Mouse (Mus musculus): Measurements from ENCODE around the gene Sumo1. TPM values are rescaled to one million over a fixed set of nuclear protein-coding genes. Genes with fewer than 3 reads are reported as not detected.

The Sumo1 gene
- polyA plus RNA-seq, 1 experiment from 2014 or later, result 354 TPM

GRCm38 (mm10) chr1:59608920-59609319 lies 61.7 kb downstream of the Sumo1 start:
- DNase-seq (ENCODE audit: low spot score), result no peak
- no peaks in the 10 kb centered on the region for H3K27me3 ChIP-seq (replicated peaks; ENCODE audit: control insufficient read depth, insufficient read depth, low read length)
- no peak for ATAC-seq (ENCODE audit: low read depth)
- H3K27ac ChIP-seq (replicated peaks; ENCODE audit: low read depth, low read length), result no peak overlapping the region
- no peak overlapping the region for H3K4me3 ChIP-seq (ENCODE audit: low read depth, low read length)
- no peaks in the 10 kb centered on the region for H3K36me3 ChIP-seq (ENCODE audit: control insufficient read depth, insufficient read depth, low read length)
- no peaks in the 10 kb centered on the region for H3K4me1 ChIP-seq (ENCODE audit: control insufficient read depth, insufficient read depth, low read length)
- no peaks in the 10 kb centered on the region for H3K9me3 ChIP-seq (ENCODE audit: control insufficient read depth, low read length)
- H3K9ac ChIP-seq (ENCODE audit: low read depth, low read length), result no peak overlapping the region
- no peak overlapping the region for H3K4me2 ChIP-seq (ENCODE audit: low read depth, low read length)
- 60% methylated on average over 5 of the region's 5 CpGs for WGBS

GRCm38 (mm10) chr1:59608125-59608762 lies 62.4 kb downstream of the Sumo1 start:
- Histone ChIP-seq H3K36me3 (ENCODE audit: control insufficient read depth, insufficient read depth, low read length) (no peaks in the 10 kb centered on the region), H3K4me3 (ENCODE audit: low read depth, low read length) (no peak overlapping the region), H3K9me3 (ENCODE audit: control insufficient read depth, low read length) (no peaks in the 10 kb centered on the region), H3K4me1 (ENCODE audit: control insufficient read depth, insufficient read depth, low read length) (no peaks in the 10 kb centered on the region), H3K27me3 (replicated peaks; ENCODE audit: control insufficient read depth, insufficient read depth, low read length) (no peaks in the 10 kb centered on the region), H3K27ac (replicated peaks; ENCODE audit: low read depth, low read length) (no peak overlapping the region), H3K9ac (ENCODE audit: low read depth, low read length) (no peak overlapping the region), H3K4me2 (ENCODE audit: low read depth, low read length) (no peak overlapping the region)
- no peak for ATAC-seq (ENCODE audit: low read depth)
- WGBS, result 79% methylated on average over 7 of the region's 7 CpGs
- no peak for DNase-seq (ENCODE audit: low spot score)

GRCm38 (mm10) chr1:59607071-59607470 lies 63.6 kb downstream of the Sumo1 start:
- H3K9me3 ChIP-seq (ENCODE audit: control insufficient read depth, low read length), result no peaks in the 10 kb centered on the region
- H3K27me3 ChIP-seq (replicated peaks; ENCODE audit: control insufficient read depth, insufficient read depth, low read length), result no peaks in the 10 kb centered on the region
- H3K9ac ChIP-seq (ENCODE audit: low read depth, low read length), result no peak overlapping the region
- WGBS, result 54% methylated on average over 7 of the region's 7 CpGs
- H3K4me3 ChIP-seq (ENCODE audit: low read depth, low read length), result no peak overlapping the region
- no peak overlapping the region for H3K27ac ChIP-seq (replicated peaks; ENCODE audit: low read depth, low read length)
- H3K4me1 ChIP-seq (ENCODE audit: control insufficient read depth, insufficient read depth, low read length), result no peaks in the 10 kb centered on the region
- no peaks in the 10 kb centered on the region for H3K36me3 ChIP-seq (ENCODE audit: control insufficient read depth, insufficient read depth, low read length)
- DNase-seq (ENCODE audit: low spot score), result no peak
- ATAC-seq (ENCODE audit: low read depth), result 0 out of 2 replicates have a peak, but pooled peaks have one; percentile 44
- no peak overlapping the region for H3K4me2 ChIP-seq (ENCODE audit: low read depth, low read length)

- 94% methylated on average over 13 of the region's 13 CpGs for WGBS
- no peak overlapping the region for H3K9ac ChIP-seq (ENCODE audit: low read depth, low read length)
- no peaks in the 10 kb centered on the region for H3K9me3 ChIP-seq (ENCODE audit: control insufficient read depth, low read length)
- no peak overlapping the region for H3K4me2 ChIP-seq (ENCODE audit: low read depth, low read length)
- DNase-seq (ENCODE audit: low spot score) (no peak), ATAC-seq (ENCODE audit: low read depth) (no peak)
- H3K27me3 ChIP-seq (replicated peaks; ENCODE audit: control insufficient read depth, insufficient read depth, low read length), result no peaks in the 10 kb centered on the region
- no peak overlapping the region for H3K4me3 ChIP-seq (ENCODE audit: low read depth, low read length)
- H3K4me1 ChIP-seq (ENCODE audit: control insufficient read depth, insufficient read depth, low read length), result no peaks in the 10 kb centered on the region
- H3K27ac ChIP-seq (replicated peaks; ENCODE audit: low read depth, low read length), result no peak overlapping the region
- no peaks in the 10 kb centered on the region for H3K36me3 ChIP-seq (ENCODE audit: control insufficient read depth, insufficient read depth, low read length)
These were observed 64.2 kb downstream of the Sumo1 start for GRCm38 (mm10) chr1:59606479-59606878.

- Histone ChIP-seq H3K4me2 (ENCODE audit: low read depth, low read length) (peak overlapping the region; percentile 16; the same call in 1 of the 2 replicates), H3K36me3 (ENCODE audit: control insufficient read depth, insufficient read depth, low read length) (no peaks in the 10 kb centered on the region), H3K27ac (replicated peaks; ENCODE audit: low read depth, low read length) (no peak overlapping the region), H3K27me3 (replicated peaks; ENCODE audit: control insufficient read depth, insufficient read depth, low read length) (no peaks in the 10 kb centered on the region), H3K4me3 (ENCODE audit: low read depth, low read length) (no peak overlapping the region), H3K9me3 (ENCODE audit: control insufficient read depth, low read length) (no peaks in the 10 kb centered on the region), H3K4me1 (ENCODE audit: control insufficient read depth, insufficient read depth, low read length) (no peaks in the 10 kb centered on the region), H3K9ac (ENCODE audit: low read depth, low read length) (no peak overlapping the region)
- WGBS, result 16% methylated on average over 8 of the region's 11 CpGs
- peak; percentile 30 for DNase-seq (ENCODE audit: low spot score)
- ATAC-seq (ENCODE audit: low read depth), result peak; percentile 70; the same call in 1 of the 2 replicates
These were observed 66.7 kb downstream of the Sumo1 start for GRCm38 (mm10) chr1:59603893-59604292.

- no peak for ATAC-seq (ENCODE audit: low read depth)
- no peaks in the 10 kb centered on the region for H3K27me3 ChIP-seq (replicated peaks; ENCODE audit: control insufficient read depth, insufficient read depth, low read length)
These were observed 67.3 kb downstream of the Sumo1 start for GRCm38 (mm10) chr1:59603417-59603712.

GRCm38 (mm10) chr1:59602531-59603416 lies 67.9 kb downstream of the Sumo1 start:
- no peaks in the 10 kb centered on the region for H3K27me3 ChIP-seq (replicated peaks; ENCODE audit: control insufficient read depth, insufficient read depth, low read length)
- H3K4me3 ChIP-seq (ENCODE audit: low read depth, low read length), result no peak overlapping the region
- ATAC-seq (ENCODE audit: low read depth) (no peak), DNase-seq (ENCODE audit: low spot score) (no peak)
- WGBS, result 43% methylated on average over 11 of the region's 11 CpGs
- H3K4me2 ChIP-seq (ENCODE audit: low read depth, low read length), result no peak overlapping the region
- H3K4me1 ChIP-seq (ENCODE audit: control insufficient read depth, insufficient read depth, low read length), result no peaks in the 10 kb centered on the region
- H3K27ac ChIP-seq (replicated peaks; ENCODE audit: low read depth, low read length), result no peak overlapping the region
- no peaks in the 10 kb centered on the region for H3K36me3 ChIP-seq (ENCODE audit: control insufficient read depth, insufficient read depth, low read length)
- H3K9ac ChIP-seq (ENCODE audit: low read depth, low read length), result no peak overlapping the region
- H3K9me3 ChIP-seq (ENCODE audit: control insufficient read depth, low read length), result no peaks in the 10 kb centered on the region

More at GRCm38 (mm10) chr1:59603417-59603712, 67.3 kb downstream of the Sumo1 start:
- Histone ChIP-seq H3K9me3 (ENCODE audit: control insufficient read depth, low read length) (no peaks in the 10 kb centered on the region), H3K4me2 (ENCODE audit: low read depth, low read length) (no peak overlapping the region), H3K9ac (ENCODE audit: low read depth, low read length) (no peak overlapping the region), H3K4me1 (ENCODE audit: control insufficient read depth, insufficient read depth, low read length) (no peaks in the 10 kb centered on the region), H3K36me3 (ENCODE audit: control insufficient read depth, insufficient read depth, low read length) (no peaks in the 10 kb centered on the region), H3K27ac (replicated peaks; ENCODE audit: low read depth, low read length) (no peak overlapping the region), H3K4me3 (ENCODE audit: low read depth, low read length) (no peak overlapping the region)
- DNase-seq (ENCODE audit: low spot score), result no peak
- 82% methylated on average over 2 of the region's 2 CpGs for WGBS

- Histone ChIP-seq H3K27me3 (replicated peaks; ENCODE audit: control insufficient read depth, insufficient read depth, low read length) (peaks cover 24% of the 10 kb centered on the region), H3K9ac (ENCODE audit: low read depth, low read length) (no peak overlapping the region), H3K9me3 (ENCODE audit: control insufficient read depth, low read length) (no peaks in the 10 kb centered on the region), H3K4me1 (ENCODE audit: control insufficient read depth, insufficient read depth, low read length) (peaks cover 10% of the 10 kb centered on the region), H3K27ac (replicated peaks; ENCODE audit: low read depth, low read length) (no peak overlapping the region), H3K4me2 (ENCODE audit: low read depth, low read length) (no peak overlapping the region), H3K36me3 (ENCODE audit: control insufficient read depth, insufficient read depth, low read length) (no peaks in the 10 kb centered on the region), H3K4me3 (ENCODE audit: low read depth, low read length) (no peak overlapping the region)
- 74% methylated on average over 9 of the region's 9 CpGs for WGBS
- no peak for ATAC-seq (ENCODE audit: low read depth)
- no peak for DNase-seq (ENCODE audit: low spot score)
These were observed 75.0 kb downstream of the Sumo1 start for GRCm38 (mm10) chr1:59595609-59596008.
